Comparison of ENCODE assay signal across 27 mouse cellular contexts in genomic region chr12:112651778-112652439, GRCm38 (mm10). TPM values are rescaled to one million over a fixed set of nuclear protein-coding genes. Genes with fewer than 3 reads are reported as not detected.
DNase-seq lines count a peak whose midpoint lies in the region; ATAC-seq and TF ChIP-seq lines count a peak whose summit lies in the region.
"Had no signal": no experiment of that assay in that cellular context is flagged by ENCODE, and none has a peak within 500 bp of the region (broad histone marks: within the 10 kb centered on the region; RNA-seq: fewer than 3 reads in every experiment).

No protein-coding gene starts in this region.

- H3K36me3 ChIP-seq in lung, embryonic 16.5 days (ENCODE audit: control insufficient read depth, insufficient read depth, low read length): peaks cover 49% of the 10 kb centered on the region
- peaks cover 57% of the 10 kb centered on the region for H3K36me3 ChIP-seq in C2C12 (ENCODE audit: control insufficient read depth, insufficient read depth)
- H3K36me3 ChIP-seq in MEL (ENCODE audit: control insufficient read depth in 1 of 2, insufficient read depth in 2 of 2, low read length in 2 of 2): peaks cover 2 to 18% of the 10 kb centered on the region in 2 experiments

- no peak overlapping the region for H3K4me2 ChIP-seq in lung, embryonic 16.5 days (ENCODE audit: low read depth, low read length)
- H3K4me2 ChIP-seq: embryonic facial prominence, embryonic 13.5 days; forebrain, embryonic 12.5 days; forebrain, embryonic 15.5 days; heart, embryonic 12.5 days; heart, embryonic 15.5 days; hindbrain, embryonic 14.5 days had no signal

- no peak overlapping the region for H3K4me3 ChIP-seq in lung, embryonic 16.5 days (ENCODE audit: low read length)
- H3K4me3 ChIP-seq in C2C12 (ENCODE audit: insufficient read depth, poor library complexity, severe bottlenecking): no peak overlapping the region
- no peak overlapping the region for H3K4me3 ChIP-seq in MEL (ENCODE audit: control insufficient read depth in 1 of 2, insufficient read depth in 1 of 2, low read depth in 2 of 2, low read length in 2 of 2)
- H3K4me3 ChIP-seq: embryonic facial prominence, embryonic 10.5 days; embryonic facial prominence, embryonic 13.5 days; erythroblast, embryonic 14.5 days; forebrain, embryonic 12.5 days; forebrain, embryonic 15.5 days; heart, embryonic 12.5 days; heart, embryonic 15.5 days had no signal

- TF ChIP-seq CTCF in C2C12 (IDR thresholded peaks at IDR 0.05; ENCODE audit: control insufficient read depth, insufficient read depth, insufficient read length) (no peak), MEL (IDR thresholded peaks at IDR 0.05 in 2 of 3, conservative IDR thresholded peaks at IDR 0.05 in 1 of 3; ENCODE audit: control insufficient read depth in 1 of 3, insufficient read depth in 1 of 3, low read depth in 2 of 3, low read length in 3 of 3, poor library complexity in 1 of 3, severe bottlenecking in 1 of 3) (peak in 1 of 3 experiments; percentile 13; a peak in 1 of 6 replicates)

- ATAC-seq in lung, embryonic 16.5 days (ENCODE audit: low read depth): peak; percentile 32; the same call in 1 of the 2 replicates
- ATAC-seq: forebrain, embryonic 15.5 days; hindbrain, postnatal 0 days; Patski had no signal

- no peak for TF ChIP-seq POLR2A in MEL (IDR thresholded peaks at IDR 0.05; ENCODE audit: control insufficient read depth in 1 of 2, insufficient read depth in 1 of 2, low read depth in 1 of 2, low read length in 2 of 2, poor library complexity in 1 of 2)

- H3ac ChIP-seq in C2C12 (ENCODE audit: control insufficient read depth, insufficient read length, low read depth): no peak overlapping the region

- 49% methylated on average over 5 of the region's 5 CpGs for WGBS in lung, embryonic 16.5 days

- 0 out of 2 replicates have a peak, but pooled peaks cover 4% of the 10 kb centered on the region for H3K4me1 ChIP-seq in lung, embryonic 16.5 days (replicated peaks; ENCODE audit: control insufficient read depth, insufficient read depth, low read length)
- peaks cover 0 to 5% of the 10 kb centered on the region in 2 experiments; a peak in 1 of 4 replicates for H3K4me1 ChIP-seq in MEL (ENCODE audit: control insufficient read depth in 1 of 2, insufficient read depth in 2 of 2, low read length in 2 of 2)
- H3K4me1 ChIP-seq: embryonic facial prominence, embryonic 13.5 days had no signal

- H3K79me2 ChIP-seq in C2C12 (ENCODE audit: control insufficient read depth, insufficient read depth): peaks cover 34% of the 10 kb centered on the region
- H3K79me2 ChIP-seq in MEL (ENCODE audit: control insufficient read depth, insufficient read depth, low read length, poor library complexity): peaks cover 5% of the 10 kb centered on the region

- no peaks in the 10 kb centered on the region for H3K9me3 ChIP-seq in lung, embryonic 16.5 days (ENCODE audit: control insufficient read depth, low read length)
- no peaks in the 10 kb centered on the region for H3K9me3 ChIP-seq in MEL (replicated peaks; ENCODE audit: insufficient read depth, low read length)
- H3K9me3 ChIP-seq: embryonic facial prominence, embryonic 10.5 days; embryonic facial prominence, embryonic 13.5 days; forebrain, embryonic 12.5 days; forebrain, embryonic 15.5 days; heart, embryonic 12.5 days; heart, embryonic 15.5 days had no signal

- H3K27ac ChIP-seq in lung, embryonic 16.5 days (ENCODE audit: low read length): no peak overlapping the region
- H3K27ac ChIP-seq in MEL (ENCODE audit: control insufficient read depth, low read depth, low read length): no peak overlapping the region
- H3K27ac ChIP-seq: embryonic facial prominence, embryonic 10.5 days; embryonic facial prominence, embryonic 13.5 days; forebrain, embryonic 12.5 days; forebrain, embryonic 15.5 days; heart, embryonic 15.5 days; hindbrain, embryonic 14.5 days; hindbrain, postnatal 0 days had no signal

- no peak for TF ChIP-seq RAD21 in MEL (IDR thresholded peaks at IDR 0.05; ENCODE audit: low read depth, low read length)

- no peak overlapping the region; the same call in 1 of the 2 replicates for H3K9ac ChIP-seq in lung, embryonic 16.5 days (ENCODE audit: low read length)
- no peak overlapping the region for H3K9ac ChIP-seq in MEL (ENCODE audit: control insufficient read depth, low read depth, low read length, poor library complexity, severe bottlenecking)
- H3K9ac ChIP-seq: forebrain, embryonic 12.5 days; forebrain, embryonic 15.5 days; heart, embryonic 12.5 days; heart, embryonic 15.5 days; hindbrain, embryonic 14.5 days had no signal

- no peak for DNase-seq in lung, postnatal 4 days
- DNase-seq in MEL (ENCODE audit: low read depth, low spot score): no peak
- DNase-seq in c-Kit-positive CD71-positive TER-119-positive erythroid progenitor cells, embryonic 14.5 days (ENCODE audit: low spot score): no peak
- no peak for DNase-seq in cerebellum, adult 9-10 months
- DNase-seq: adrenal gland, postnatal 10 days; adrenal gland, postnatal 36 days; cerebellum, adult 11 months; cerebellum, adult 2 months; cerebellum, postnatal 10 days; cerebellum, postnatal 36 days; embryo, embryonic 11 days; gastrocnemius, postnatal 25 days; heart, adult 18-20 months; heart, postnatal 10 days; heart, postnatal 4 days had no signal

- TF ChIP-seq EP300 in MEL (IDR thresholded peaks at IDR 0.05; ENCODE audit: low read depth in 1 of 2, low read length in 2 of 2): no peak

- no peaks in the 10 kb centered on the region for H3K27me3 ChIP-seq in lung, embryonic 16.5 days (ENCODE audit: control insufficient read depth, insufficient read depth, low read depth, low read length)
- H3K27me3 ChIP-seq in C2C12 (ENCODE audit: control insufficient read depth, insufficient read depth, insufficient read length) (no peaks in the 10 kb centered on the region), MEL (ENCODE audit: control insufficient read depth in 1 of 2, insufficient read depth in 2 of 2, low read length in 2 of 2) (no peaks in the 10 kb centered on the region)
- H3K27me3 ChIP-seq: embryonic facial prominence, embryonic 13.5 days; forebrain, embryonic 12.5 days; forebrain, embryonic 15.5 days; heart, embryonic 12.5 days; heart, embryonic 15.5 days; Patski had no signal

- peaks cover 12% of the 10 kb centered on the region for H3K79me3 ChIP-seq in C2C12 (ENCODE audit: low read depth)

TF ChIP-seq in C2C12, 6 proteins besides CTCF, POLR2A, EP300 and RAD21:
- peak; percentile 24 for TF ChIP-seq MYOD1 (IDR thresholded peaks at IDR 0.05; ENCODE audit: control insufficient read depth, insufficient read length, low read depth)
- TF ChIP-seq MAX (IDR thresholded peaks at IDR 0.05): no peak
- no peak for TF ChIP-seq FOSL1 (IDR thresholded peaks at IDR 0.05; ENCODE audit: insufficient read depth, low read length, poor library complexity, severe bottlenecking)
- no peak for TF ChIP-seq CEBPB (IDR thresholded peaks at IDR 0.05; ENCODE audit: low read depth)
- no peak for TF ChIP-seq MYOG (IDR thresholded peaks at IDR 0.05; ENCODE audit: control insufficient read depth, extremely low read depth, insufficient read length)
- no peak for TF ChIP-seq USF1 (IDR thresholded peaks at IDR 0.05; ENCODE audit: low read depth)

TF ChIP-seq in MEL, 35 proteins besides CTCF, POLR2A, EP300 and RAD21:
- TF ChIP-seq POLR2AphosphoS5 (IDR thresholded peaks at IDR 0.05; ENCODE audit: borderline replicate concordance, low read depth, low read length) (peak; percentile 39; the same call in 1 of the 2 replicates), CHD2 (IDR thresholded peaks at IDR 0.05; ENCODE audit: low read length) (no peak)

RNA-seq across cellular contexts. Expression of gene Siva1, which starts 7.4 kb away (rescaled TPM):
- 181 and 206 TPM in 2 replicates for polyA plus RNA-seq in lung, embryonic 16.5 days (2015; fragmentation: Nextera tagmentation; extraction: Ambion mirVana)
- polyA plus RNA-seq in C2C12 (2012; fragmentation: generic; extraction: Trizol): 164 TPM
- total RNA-seq in MEL (2012; rRNA removed): 591 and 659 TPM in 2 replicates
- 100 to 1,000 TPM in 1 of 2 experiments, not detected in 1; 531 TPM for polyA plus RNA-seq in MEL (2012; ENCODE audit: insufficient read depth in 1 of 2, insufficient read length in 2 of 2, low read depth in 1 of 2, low replicate concordance in 2 of 2, missing spikeins in 1 of 2)

RNA-seq across cellular contexts. Expression of gene Akt1, which starts 22.8 kb away (rescaled TPM):
- polyA plus RNA-seq in lung, embryonic 16.5 days (2015; fragmentation: Nextera tagmentation; extraction: Ambion mirVana): 42.4 and 43.5 TPM in 2 replicates
- polyA plus RNA-seq in C2C12 (2012; fragmentation: generic; extraction: Trizol) (297 TPM), MEL (2012; ENCODE audit: insufficient read depth in 1 of 2, insufficient read length in 2 of 2, low read depth in 1 of 2, low replicate concordance in 2 of 2, missing spikeins in 1 of 2) (100 to 1,000 TPM; 764 to 827 TPM)
- 289 and 322 TPM in 2 replicates for total RNA-seq in MEL (2012; rRNA removed)

RNA-seq across cellular contexts. Expression of gene Zbtb42, which starts 26.7 kb away (rescaled TPM):
- 11.1 and 11.3 TPM in 2 replicates for polyA plus RNA-seq in lung, embryonic 16.5 days (2015; fragmentation: Nextera tagmentation; extraction: Ambion mirVana)
- polyA plus RNA-seq in C2C12 (2012; fragmentation: generic; extraction: Trizol) (4.2 TPM), MEL (2012; ENCODE audit: insufficient read depth in 1 of 2, insufficient read length in 2 of 2, low read depth in 1 of 2, low replicate concordance in 2 of 2, missing spikeins in 1 of 2) (10 to 100 TPM in 1 of 2 experiments, not detected in 1; 11.4 TPM)
- 4.5 and 7.6 TPM in 2 replicates for total RNA-seq in MEL (2012; rRNA removed)

RNA-seq across cellular contexts. Expression of gene Adssl1, which starts 32.1 kb away (rescaled TPM):
- 9.4 and 10.3 TPM in 2 replicates for polyA plus RNA-seq in lung, embryonic 16.5 days (2015; fragmentation: Nextera tagmentation; extraction: Ambion mirVana)
- polyA plus RNA-seq in C2C12 (2012; fragmentation: generic; extraction: Trizol) (10.1 TPM), MEL (2012; ENCODE audit: insufficient read depth in 1 of 2, insufficient read length in 2 of 2, low read depth in 1 of 2, low replicate concordance in 2 of 2, missing spikeins in 1 of 2) (10 to 100 TPM in 1 of 2 experiments, not detected in 1; 63.9 TPM)
- total RNA-seq in MEL (2012; rRNA removed): 36.0 and 58.2 TPM in 2 replicates
